Mouse (Mus musculus) embryonic facial prominence, embryonic 11.5 days (tissue): ENCODE measurements around the gene Got1. TPM values are rescaled to one million over a fixed set of nuclear protein-coding genes. Genes with fewer than 3 reads are reported as not detected.

ENCODE experiments used
- ATAC-seq: fragments of 200-750 bp; cut with Nextera tagmentation; replicated peaks from 2 replicates; pipeline ENCODE4 v1.8.0; 2017; ENCODE audit warnings: low read depth; ENCODE audit not compliant: insufficient number of reproducible peaks, low FRiP score, low TSS enrichment
- DNase-seq: peaks from one replicate; pipeline ENCODE4 v3.0.0-alpha.2; 2015; ENCODE audit warnings: low spot score
- H3K27ac ChIP-seq: fragments of 300-500 bp; sonication (generic); replicated peaks from 2 replicates; pipeline ENCODE4 v1.5.1; 2014; ENCODE audit warnings: mild to moderate bottlenecking, low read depth, low read length, control low read depth
- H3K27me3 ChIP-seq: fragments of 300-500 bp; sonication (generic); 2 replicates; pipeline ENCODE4 v1.6.1; 2014; ENCODE audit warnings: mild to moderate bottlenecking, low read length, moderate library complexity, mixed read lengths; ENCODE audit not compliant: control insufficient read depth, insufficient read depth
- H3K36me3 ChIP-seq: fragments of 300-500 bp; sonication (generic); replicated peaks from 2 replicates; pipeline ENCODE4 v1.6.1; 2014; ENCODE audit warnings: low read depth, mild to moderate bottlenecking, low read length, moderate library complexity, mixed read lengths; ENCODE audit not compliant: control insufficient read depth, insufficient read depth
- H3K4me1 ChIP-seq: fragments of 300-500 bp; sonication (generic); 2 replicates; pipeline ENCODE4 v1.6.1; 2014; ENCODE audit warnings: low read length, mixed read lengths; ENCODE audit not compliant: control insufficient read depth, insufficient read depth
- H3K4me2 ChIP-seq: fragments of 300-500 bp; sonication (generic); 2 replicates; pipeline ENCODE4 v1.6.1; 2014; ENCODE audit warnings: low read depth, mild to moderate bottlenecking, control low read depth, low read length, moderate library complexity
- H3K4me3 ChIP-seq: fragments of 300-500 bp; sonication (generic); 2 replicates; pipeline ENCODE4 v1.5.1; 2014; ENCODE audit warnings: low read depth, low read length, control low read depth
- H3K9ac ChIP-seq: fragments of 300-500 bp; sonication (generic); replicated peaks from 2 replicates; pipeline ENCODE4 v1.6.1; 2014; ENCODE audit warnings: mild to moderate bottlenecking, control low read depth, low read length
- H3K9me3 ChIP-seq: fragments of 300-500 bp; sonication (generic); replicated peaks from 2 replicates; pipeline ENCODE4 v1.6.1; 2016; ENCODE audit warnings: mild to moderate bottlenecking, low read length, inconsistent platforms, mixed read lengths; ENCODE audit not compliant: control insufficient read depth
- WGBS: fragments of 180-500 bp; shearing (Covaris S2); extraction: QIAGEN DNeasy Blood & Tissue Kit; methylation state at CpG from one replicate; pipeline ENCODE4 v1.1.7; 2014; 5-methylcytosine and 5-hydroxymethylcytosine counted together
- polyA plus RNA-seq: library from polyadenylated mRNA; unstranded; fragments of >200 nt; fragmentation: Nextera tagmentation; extraction: Ambion mirVana; gene quantifications from 2 replicates; pipeline ENCODE4 v1.2.1, GENCODE M21; 2014

The Got1 gene
- 44.5 and 46.3 TPM in 2 replicates for polyA plus RNA-seq

GRCm38 (mm10) chr19:43524187-43525103 lies at the start of gene Got1:
Gene Got1 (minus strand): TSS chr19:43524605.
- under 1% methylated on average over 58 of the region's 58 CpGs for WGBS
- DNase-seq: peak; percentile 99
- no peaks in the 10 kb centered on the region for H3K9me3 ChIP-seq
- H3K4me1 ChIP-seq: peaks cover 2% of the 10 kb centered on the region; the same call in 1 of the 2 replicates
- ATAC-seq: peak; percentile 99
- no peaks in the 10 kb centered on the region for H3K36me3 ChIP-seq
- H3K4me3 ChIP-seq: peak within 1 kb of the TSS; percentile 74
- H3K27ac ChIP-seq: no peak within 1 kb of the TSS
- peak within 1 kb of the TSS; percentile 73 for H3K4me2 ChIP-seq
- H3K9ac ChIP-seq: peak within 1 kb of the TSS; percentile 73
- H3K27me3 ChIP-seq: no peaks in the 10 kb centered on the region

- Histone ChIP-seq H3K9me3 (no peaks in the 10 kb centered on the region), H3K4me3 (peak overlapping the region; percentile 25), H3K36me3 (no peaks in the 10 kb centered on the region), H3K4me2 (peak overlapping the region; percentile 54), H3K27me3 (peaks cover 24% of the 10 kb centered on the region), H3K9ac (no peak overlapping the region), H3K27ac (no peak overlapping the region), H3K4me1 (no peaks in the 10 kb centered on the region)
- DNase-seq: peak; percentile 94
- WGBS: 15% methylated on average over 32 of the region's 32 CpGs
- peak; percentile 39; the same call in 1 of the 2 replicates for ATAC-seq
Measured at GRCm38 (mm10) chr19:43570831-43571790, 46.7 kb upstream of the Got1 start.

- Histone ChIP-seq H3K4me1 (no peaks in the 10 kb centered on the region), H3K27ac (no peak overlapping the region), H3K9ac (no peak overlapping the region), H3K27me3 (peaks cover 23% of the 10 kb centered on the region), H3K36me3 (no peaks in the 10 kb centered on the region), H3K9me3 (no peaks in the 10 kb centered on the region), H3K4me2 (no peak overlapping the region), H3K4me3 (no peak overlapping the region)
- ATAC-seq (no peak), DNase-seq (no peak)
- 43% methylated on average over 6 of the region's 6 CpGs for WGBS
Measured at GRCm38 (mm10) chr19:43569133-43569532, 44.7 kb upstream of the Got1 start.

- no peak overlapping the region for H3K4me3 ChIP-seq
- no peak overlapping the region for H3K4me2 ChIP-seq
- H3K36me3 ChIP-seq: no peaks in the 10 kb centered on the region
- H3K9ac ChIP-seq: no peak overlapping the region
- no peaks in the 10 kb centered on the region for H3K4me1 ChIP-seq
- H3K27ac ChIP-seq: no peak overlapping the region
- ATAC-seq (no peak), DNase-seq (no peak)
- H3K9me3 ChIP-seq: no peaks in the 10 kb centered on the region
- H3K27me3 ChIP-seq: peaks cover 15% of the 10 kb centered on the region
- 39% methylated on average over 9 of the region's 9 CpGs for WGBS
Measured at GRCm38 (mm10) chr19:43568298-43568697, 43.9 kb upstream of the Got1 start.

GRCm38 (mm10) chr19:43563166-43563565 lies 38.8 kb upstream of the Got1 start:
- WGBS: 82% methylated on average over 5 of the region's 5 CpGs
- DNase-seq: no peak
- Histone ChIP-seq H3K4me3 (no peak overlapping the region), H3K27ac (no peak overlapping the region), H3K9ac (no peak overlapping the region), H3K4me2 (no peak overlapping the region), H3K9me3 (no peaks in the 10 kb centered on the region), H3K27me3 (no peaks in the 10 kb centered on the region), H3K4me1 (no peaks in the 10 kb centered on the region), H3K36me3 (no peaks in the 10 kb centered on the region)
- no peak for ATAC-seq

GRCm38 (mm10) chr19:43561841-43562240 lies 37.4 kb upstream of the Got1 start:
- no peak overlapping the region for H3K27ac ChIP-seq
- no peak overlapping the region for H3K9ac ChIP-seq
- no peak overlapping the region for H3K4me2 ChIP-seq
- DNase-seq (no peak), ATAC-seq (no peak)
- H3K9me3 ChIP-seq: no peaks in the 10 kb centered on the region
- H3K4me1 ChIP-seq: no peaks in the 10 kb centered on the region
- H3K27me3 ChIP-seq: no peaks in the 10 kb centered on the region
- 86% methylated on average over 4 of the region's 4 CpGs for WGBS
- no peaks in the 10 kb centered on the region for H3K36me3 ChIP-seq
- H3K4me3 ChIP-seq: no peak overlapping the region

GRCm38 (mm10) chr19:43560244-43560643 lies 35.8 kb upstream of the Got1 start:
- Histone ChIP-seq H3K4me2 (no peak overlapping the region), H3K27ac (no peak overlapping the region), H3K4me1 (no peaks in the 10 kb centered on the region), H3K9me3 (no peaks in the 10 kb centered on the region), H3K9ac (no peak overlapping the region), H3K4me3 (no peak overlapping the region), H3K36me3 (no peaks in the 10 kb centered on the region), H3K27me3 (no peaks in the 10 kb centered on the region)
- DNase-seq: no peak
- WGBS: 77% methylated on average over 2 of the region's 2 CpGs
- ATAC-seq: no peak
